Mouse (Mus musculus) heart, embryonic 16.5 days (tissue): Measurements from ENCODE around the gene Esyt2. TPM values are rescaled to one million over a fixed set of nuclear protein-coding genes. Genes with fewer than 3 reads are reported as not detected.

Experiments used
- ATAC-seq: fragments of 200-750 bp; cut with Nextera tagmentation; replicated peaks from 2 replicates; pipeline ENCODE4 v1.8.0; 2017; ENCODE audit warnings: moderate number of reproducible peaks; ENCODE audit not compliant: insufficient read depth, low FRiP score; ENCODE audit errors: extremely low read depth
- H3K27ac ChIP-seq: fragments of 300-500 bp; sonication (generic); 2 replicates; pipeline ENCODE4 v1.5.1; 2014; ENCODE audit warnings: mild to moderate bottlenecking, low read length, control low read depth, moderate library complexity
- H3K27me3 ChIP-seq: fragments of 300-500 bp; sonication (generic); 2 replicates; pipeline ENCODE4 v1.6.1; 2014; ENCODE audit warnings: low read length, mixed read lengths; ENCODE audit not compliant: control insufficient read depth, insufficient read depth
- H3K36me3 ChIP-seq: fragments of 300-500 bp; sonication (generic); 2 replicates; pipeline ENCODE4 v1.6.1; 2014; ENCODE audit not compliant: control insufficient read depth, insufficient read depth
- H3K4me1 ChIP-seq: fragments of 300-500 bp; sonication (generic); 2 replicates; pipeline ENCODE4 v1.6.1; 2014; ENCODE audit warnings: low read length, mixed read lengths; ENCODE audit not compliant: control insufficient read depth, insufficient read depth
- H3K4me2 ChIP-seq: fragments of 300-500 bp; sonication (generic); 2 replicates; pipeline ENCODE4 v1.6.1; 2014; ENCODE audit warnings: low read depth, mild to moderate bottlenecking, control low read depth, low read length
- H3K4me3 ChIP-seq: fragments of 300-500 bp; sonication (generic); 2 replicates; pipeline ENCODE4 v1.5.1; 2014; ENCODE audit warnings: mild to moderate bottlenecking, control low read depth, low read length
- H3K9ac ChIP-seq: fragments of 300-500 bp; sonication (generic); 2 replicates; pipeline ENCODE4 v1.6.1; 2014; ENCODE audit warnings: low read length, control low read depth
- H3K9me3 ChIP-seq: fragments of 300-500 bp; sonication (generic); replicated peaks from 2 replicates; pipeline ENCODE4 v1.6.1; 2016; ENCODE audit warnings: low read length; ENCODE audit not compliant: control insufficient read depth
- WGBS: fragments of 180-500 bp; shearing (Covaris S2); extraction: QIAGEN DNeasy Blood & Tissue Kit; methylation state at CpG from one replicate; pipeline ENCODE4 v1.1.7; 2014; 5-methylcytosine and 5-hydroxymethylcytosine counted together
- polyA plus RNA-seq: library from polyadenylated mRNA; unstranded; fragments of >200 nt; fragmentation: Nextera tagmentation; extraction: Ambion mirVana; gene quantifications from 2 replicates; pipeline ENCODE4 v1.2.1, GENCODE M21; 2015

Gene Esyt2
- polyA plus RNA-seq, 1 experiment from 2014 or later, result 11.7 TPM

DNA sequence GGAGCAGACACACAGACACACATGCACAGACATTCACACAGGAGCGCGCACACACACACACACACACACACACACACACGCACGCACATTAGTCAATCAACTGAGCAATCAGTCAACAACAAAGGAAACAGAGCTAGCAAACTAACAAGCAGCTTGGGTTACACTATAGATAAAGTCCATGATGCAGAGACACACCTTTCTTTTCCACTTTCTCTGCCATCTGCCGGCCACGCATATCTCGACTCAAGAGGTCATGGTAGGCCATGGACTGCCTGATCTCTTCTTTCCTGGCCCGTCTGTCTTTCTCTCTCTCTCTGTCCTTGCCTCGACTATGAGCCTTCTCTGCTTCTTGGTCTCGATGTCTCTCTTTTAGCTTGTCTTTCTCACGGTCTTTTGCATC is 25.4 kb upstream of the Esyt2 start:
- no peak for ATAC-seq
- H3K4me3 ChIP-seq, result no peak overlapping the region
- no peaks in the 10 kb centered on the region for H3K9me3 ChIP-seq
- H3K36me3 ChIP-seq, result no peaks in the 10 kb centered on the region
- no peak overlapping the region for H3K9ac ChIP-seq
- H3K27ac ChIP-seq, result no peak overlapping the region
- no peaks in the 10 kb centered on the region for H3K4me1 ChIP-seq
- H3K27me3 ChIP-seq, result no peaks in the 10 kb centered on the region
- whole genome bisulfite sequencing, result 82% methylated on average over 11 of the region's 11 CpGs
- H3K4me2 ChIP-seq, result no peak overlapping the region

DNA sequence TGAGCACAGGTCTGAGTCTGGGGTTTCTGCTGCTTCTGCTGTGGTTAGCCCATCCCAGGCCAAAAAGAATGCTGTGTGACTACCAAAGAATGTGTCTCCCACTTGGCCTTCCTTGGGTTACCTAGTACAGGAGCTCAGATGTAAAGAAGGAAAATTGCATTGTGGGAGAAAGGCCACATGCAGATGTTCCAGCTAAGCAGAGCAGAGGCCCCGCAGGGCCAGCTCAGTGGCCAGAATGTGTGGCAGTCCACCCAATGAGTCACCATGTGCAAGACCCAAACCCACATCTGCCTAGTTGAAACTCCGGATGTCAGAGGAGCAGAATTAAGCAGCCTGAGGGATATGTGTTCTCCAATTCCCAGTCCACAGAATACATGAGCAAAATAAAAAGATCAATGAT is 22.7 kb upstream of the Esyt2 start:
- WGBS, result 76% methylated on average over 2 of the region's 2 CpGs
- peaks cover 4% of the 10 kb centered on the region; the same call in 1 of the 2 replicates for H3K27me3 ChIP-seq
- no peak overlapping the region for H3K4me3 ChIP-seq
- no peak overlapping the region for H3K4me2 ChIP-seq
- no peak overlapping the region for H3K9ac ChIP-seq
- no peak for ATAC-seq
- no peak overlapping the region for H3K27ac ChIP-seq
- H3K4me1 ChIP-seq, result 0 out of 2 replicates have a peak, but pooled peaks cover 2% of the 10 kb centered on the region
- H3K36me3 ChIP-seq, result no peaks in the 10 kb centered on the region
- no peaks in the 10 kb centered on the region for H3K9me3 ChIP-seq

DNA sequence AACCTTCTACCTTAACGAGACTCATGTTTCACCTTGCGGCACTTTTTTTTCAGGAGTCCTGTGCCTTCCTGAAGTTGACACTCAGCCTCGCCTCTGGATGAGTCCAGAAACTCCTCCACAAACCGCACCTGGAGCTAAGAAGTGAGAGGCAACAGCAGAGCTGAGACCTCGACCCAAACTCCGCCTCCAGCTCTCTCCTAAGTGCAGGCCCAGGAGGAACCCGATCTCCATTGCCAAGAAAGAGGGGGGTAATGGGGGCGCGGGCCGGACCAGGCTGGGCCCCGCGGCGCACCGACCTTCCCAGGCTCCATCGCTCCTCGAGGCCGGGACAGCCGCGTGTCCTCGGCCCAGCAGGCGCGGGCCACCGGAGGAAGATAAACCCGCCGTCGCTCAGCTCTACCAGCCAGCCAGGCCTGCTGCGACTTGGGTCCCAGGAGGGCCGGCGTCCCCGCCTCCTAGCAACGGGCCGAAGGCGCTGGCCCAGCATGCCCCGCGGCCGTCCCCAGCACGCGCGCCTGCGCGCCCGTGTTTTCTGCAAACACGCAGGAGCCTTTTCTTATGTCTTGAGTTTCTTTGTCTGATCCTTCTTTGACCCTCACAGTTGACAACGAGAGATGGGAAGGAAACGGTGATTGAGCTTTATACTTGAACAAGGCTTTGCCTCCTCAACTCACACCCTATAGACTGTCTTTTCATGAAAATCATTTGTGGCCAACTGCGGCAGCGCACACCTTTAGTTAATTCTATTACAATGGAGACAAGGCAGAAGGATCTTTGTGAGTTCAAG is 18.2 kb upstream of the Esyt2 start, which contains the start of gene Wdr60:
Wdr60 (minus strand) TSS at position 468 of the 787 bp plus-strand sequence.
- Histone ChIP-seq H3K4me3 (peak within 1 kb of the TSS; percentile 63), H3K27me3 (peaks cover 22% of the 10 kb centered on the region), H3K27ac (no peak within 1 kb of the TSS), H3K9me3 (no peaks in the 10 kb centered on the region), H3K9ac (peak within 1 kb of the TSS; percentile 71), H3K36me3 (no peaks in the 10 kb centered on the region), H3K4me1 (peaks cover 2% of the 10 kb centered on the region; the same call in 1 of the 2 replicates), H3K4me2 (peak within 1 kb of the TSS; percentile 67)
- WGBS, result 3% methylated on average over 47 of the region's 47 CpGs
- ATAC-seq, result peak; percentile 98

DNA sequence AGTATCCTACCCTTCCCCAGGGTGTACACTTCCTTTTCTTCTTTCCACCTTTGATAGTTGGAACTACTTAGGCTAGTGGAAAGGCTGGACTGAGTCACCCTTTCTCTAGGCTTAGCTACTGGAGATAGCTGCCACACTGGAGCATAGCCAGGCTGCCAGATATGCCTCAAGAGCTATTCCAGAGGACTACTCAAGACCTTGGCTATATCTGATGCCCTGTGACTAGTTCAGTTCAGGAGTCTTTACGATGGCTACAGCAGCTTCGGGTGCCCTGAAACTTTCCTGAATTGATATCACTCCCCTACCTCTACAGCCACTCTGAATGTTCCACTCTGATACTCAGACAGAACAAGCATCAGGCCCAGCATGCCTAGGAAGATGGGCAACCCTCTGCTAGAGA is 16.2 kb upstream of the Esyt2 start:
- Histone ChIP-seq H3K9me3 (no peaks in the 10 kb centered on the region), H3K27me3 (peaks cover 35% of the 10 kb centered on the region), H3K36me3 (no peaks in the 10 kb centered on the region), H3K27ac (no peak overlapping the region), H3K9ac (no peak overlapping the region), H3K4me3 (no peak overlapping the region), H3K4me2 (no peak overlapping the region), H3K4me1 (peaks cover 2% of the 10 kb centered on the region; the same call in 1 of the 2 replicates)
- 55% methylated on average over 2 of the region's 2 CpGs for WGBS
- ATAC-seq, result no peak

DNA sequence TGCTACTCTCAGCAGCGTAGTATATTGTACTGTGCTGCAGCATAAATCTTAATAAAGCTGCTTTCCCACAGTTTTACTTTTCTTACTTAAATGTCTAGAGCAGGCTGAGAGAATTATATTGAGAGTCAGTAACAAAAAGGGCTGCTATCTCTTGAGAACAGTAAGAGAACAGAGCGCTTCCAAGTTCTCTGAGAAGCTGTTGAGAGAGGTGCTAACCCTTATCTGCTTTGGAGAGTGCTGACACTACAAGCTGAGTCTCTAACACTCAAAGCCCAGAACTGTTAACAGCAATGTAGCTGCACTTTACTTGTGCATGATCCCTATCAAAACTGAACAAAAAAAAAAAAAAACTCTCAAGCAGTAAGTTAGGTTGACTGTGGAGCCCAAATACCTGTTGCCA is 15.7 kb upstream of the Esyt2 start:
- Histone ChIP-seq H3K4me1 (peaks cover 2% of the 10 kb centered on the region; the same call in 1 of the 2 replicates), H3K4me2 (no peak overlapping the region), H3K36me3 (no peaks in the 10 kb centered on the region), H3K27me3 (peaks cover 40% of the 10 kb centered on the region), H3K9ac (no peak overlapping the region), H3K27ac (no peak overlapping the region), H3K4me3 (no peak overlapping the region), H3K9me3 (no peaks in the 10 kb centered on the region)
- no peak for ATAC-seq
- 42% methylated on average over 2 of the region's 2 CpGs for WGBS

DNA sequence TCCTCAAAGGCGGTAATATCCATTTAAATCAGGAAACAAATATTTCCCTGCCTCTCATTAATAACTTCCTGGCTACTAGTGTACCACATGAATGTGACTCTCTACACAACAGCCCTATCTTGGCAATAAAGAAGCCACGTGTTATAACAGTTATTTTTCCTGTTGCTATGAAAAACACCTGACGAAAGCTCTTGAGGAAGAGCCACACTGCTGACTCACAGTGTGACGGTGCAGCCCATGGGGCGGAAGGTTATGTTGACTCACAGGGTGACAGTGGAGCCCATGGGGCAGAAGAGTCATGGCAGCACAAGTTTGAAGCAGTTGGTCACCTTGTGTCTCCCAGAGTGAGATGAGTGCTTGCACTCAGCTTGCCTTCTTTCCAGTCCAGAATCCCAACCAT is 11.5 kb upstream of the Esyt2 start:
- no peak for ATAC-seq
- no peaks in the 10 kb centered on the region; the same call in 1 of the 2 replicates for H3K4me1 ChIP-seq

DNA sequence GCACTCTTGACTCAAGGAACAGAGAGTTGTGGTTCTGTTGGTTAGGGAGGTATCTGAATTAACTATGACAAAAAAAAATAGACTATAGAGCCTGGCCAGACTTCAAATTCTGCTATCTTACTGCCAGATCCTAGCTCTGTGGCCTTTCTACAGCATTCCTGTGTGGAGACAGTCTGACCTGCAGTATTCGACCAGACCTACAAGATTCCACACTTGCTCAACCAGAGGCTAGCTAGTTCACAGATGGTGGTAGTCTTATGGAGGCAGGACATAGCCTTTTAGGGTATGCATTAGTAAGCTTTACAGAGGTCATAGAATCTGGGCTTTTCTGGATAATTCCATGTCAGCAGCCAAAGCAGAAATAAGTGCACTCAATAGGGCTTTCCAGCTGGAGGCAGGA is 10.5 kb upstream of the Esyt2 start:
- no peak overlapping the region for H3K27ac ChIP-seq
- no peaks in the 10 kb centered on the region for H3K36me3 ChIP-seq
- H3K4me2 ChIP-seq, result no peak overlapping the region
- 73% methylated on average over 1 of the region's 1 CpGs for WGBS
- H3K9ac ChIP-seq, result no peak overlapping the region
- no peak overlapping the region for H3K4me3 ChIP-seq
- H3K27me3 ChIP-seq, result peaks cover 53% of the 10 kb centered on the region
- no peaks in the 10 kb centered on the region for H3K9me3 ChIP-seq
- ATAC-seq, result no peak
- no peaks in the 10 kb centered on the region; the same call in 1 of the 2 replicates for H3K4me1 ChIP-seq

More for the DNA sequence above, 11.5 kb upstream of the Esyt2 start:
- no peaks in the 10 kb centered on the region for H3K9me3 ChIP-seq
- no peak overlapping the region for H3K4me2 ChIP-seq
- no peak overlapping the region for H3K9ac ChIP-seq
- no peak overlapping the region for H3K27ac ChIP-seq
- H3K27me3 ChIP-seq, result peaks cover 47% of the 10 kb centered on the region
- H3K4me3 ChIP-seq, result no peak overlapping the region
- 69% methylated on average over 5 of the region's 5 CpGs for WGBS
- no peaks in the 10 kb centered on the region for H3K36me3 ChIP-seq

DNA sequence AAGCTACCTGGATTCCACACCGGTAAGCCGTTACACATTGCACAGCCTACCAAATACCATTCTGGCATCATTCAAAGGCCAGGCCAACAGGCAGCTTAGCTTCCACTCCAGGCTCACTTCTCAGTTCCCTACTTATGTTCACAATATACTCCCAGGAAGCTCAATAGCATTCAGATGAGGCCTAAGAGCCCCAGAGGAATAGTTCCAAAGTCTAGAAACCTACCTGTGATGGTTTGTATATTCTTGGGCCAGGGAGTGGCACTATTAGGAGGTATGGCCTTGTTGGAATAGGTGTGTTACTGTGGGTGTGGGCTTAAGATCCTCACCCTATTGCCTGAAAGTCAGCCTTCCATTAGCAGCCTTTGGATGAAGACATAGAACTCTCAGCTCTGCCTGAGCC is 9.9 kb upstream of the Esyt2 start:
- Histone ChIP-seq H3K27me3 (peaks cover 53% of the 10 kb centered on the region), H3K9me3 (no peaks in the 10 kb centered on the region), H3K36me3 (no peaks in the 10 kb centered on the region), H3K4me2 (no peak overlapping the region), H3K27ac (no peak overlapping the region), H3K4me1 (no peaks in the 10 kb centered on the region), H3K9ac (no peak overlapping the region), H3K4me3 (no peak overlapping the region)
- 93% methylated on average over 2 of the region's 2 CpGs for WGBS
- ATAC-seq, result no peak

DNA sequence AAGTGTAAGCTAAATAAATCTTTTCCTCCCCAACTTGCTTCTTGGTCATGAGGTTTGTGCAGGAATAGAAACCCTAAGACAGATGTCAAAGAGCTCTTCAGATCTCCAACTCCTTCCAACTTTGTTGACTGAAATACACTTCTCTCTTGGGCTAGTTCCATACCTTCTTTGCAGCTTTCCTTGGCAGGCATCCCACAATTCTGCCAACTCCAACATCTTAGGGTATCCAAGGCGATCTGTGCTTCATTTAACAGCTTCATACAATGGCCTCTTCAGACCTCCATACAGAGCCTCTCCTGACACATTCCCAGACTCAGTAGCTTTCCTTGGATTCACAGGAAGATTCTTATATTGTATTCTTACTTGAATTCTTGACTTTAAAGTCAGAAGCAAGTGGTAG is 7.3 kb upstream of the Esyt2 start:
- 48% methylated on average over 1 of the region's 1 CpGs for WGBS
- no peaks in the 10 kb centered on the region for H3K4me1 ChIP-seq
- no peak overlapping the region for H3K4me2 ChIP-seq
- H3K9me3 ChIP-seq, result no peaks in the 10 kb centered on the region
- no peak for ATAC-seq
- peaks cover 36% of the 10 kb centered on the region for H3K27me3 ChIP-seq
- no peaks in the 10 kb centered on the region for H3K36me3 ChIP-seq
- no peak overlapping the region for H3K4me3 ChIP-seq
- H3K27ac ChIP-seq, result no peak overlapping the region
- no peak overlapping the region for H3K9ac ChIP-seq
